ENCODE assay signal across 9 mouse cellular contexts in the genomic region with DNA sequence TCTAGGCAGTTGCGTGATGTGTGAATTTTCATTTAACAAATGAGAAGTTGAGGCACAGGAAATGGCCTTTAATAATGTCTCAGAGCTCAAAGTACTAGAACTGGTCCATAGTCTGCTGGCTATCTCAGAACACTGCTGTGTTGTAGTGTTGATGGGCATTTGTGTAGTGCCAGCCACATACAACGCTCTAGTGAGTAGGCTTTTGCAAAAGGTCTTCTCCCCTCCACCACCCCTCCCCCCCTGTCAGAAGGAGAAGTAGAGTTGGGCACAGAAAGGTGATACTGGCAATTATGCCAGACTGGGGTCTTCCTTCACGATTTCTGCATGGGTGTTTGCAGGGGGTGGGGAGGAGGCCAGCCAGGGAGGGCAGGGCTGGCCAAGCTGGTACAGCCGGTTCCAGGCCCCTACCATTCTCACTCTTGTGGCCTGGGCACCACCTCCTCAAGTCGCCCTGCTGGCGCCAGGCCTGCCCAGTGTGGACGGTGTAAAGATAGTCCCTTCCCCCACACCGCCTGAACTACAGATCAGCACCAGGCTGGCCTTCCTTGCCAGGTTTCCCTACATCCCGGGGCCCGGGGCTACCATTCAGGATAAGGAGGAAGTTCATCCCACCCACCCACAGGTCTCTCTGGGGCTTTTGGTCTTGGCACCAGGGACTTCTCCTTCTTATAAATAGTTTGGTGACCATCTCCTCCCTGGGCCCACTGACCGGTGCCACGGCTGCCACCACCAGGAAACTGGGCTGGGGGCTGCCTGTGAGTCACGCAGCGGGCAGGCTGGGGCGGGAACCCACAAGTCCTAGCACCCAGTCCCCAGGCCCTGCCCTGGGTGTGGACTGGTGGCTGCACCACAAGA. TPM values are rescaled to one million over a fixed set of nuclear protein-coding genes. Genes with fewer than 3 reads are reported as not detected.
DNase-seq lines count a peak whose midpoint lies in the region; ATAC-seq and TF ChIP-seq lines count a peak whose summit lies in the region.
"Had no signal": no experiment of that assay in that cellular context is flagged by ENCODE, and none has a peak within 500 bp of the region (broad histone marks: within the 10 kb centered on the region; RNA-seq: fewer than 3 reads in every experiment).

No protein-coding gene starts in this region.

- intact Hi-C loops in gastrocnemius, adult 2 months (cut with DNase I), result no loop called here

- no peaks in the 10 kb centered on the region for H3K9me3 ChIP-seq in liver, embryonic 13.5 days (replicated peaks)
- H3K9me3 ChIP-seq: neural tube, embryonic 12.5 days had no signal

- H3K27ac ChIP-seq in gastrocnemius, adult 2 months, result peak overlapping the region; percentile 100
- H3K27ac ChIP-seq in liver, embryonic 13.5 days, result peak overlapping the region; percentile 99
- H3K27ac ChIP-seq: neural tube, embryonic 12.5 days had no signal

- DNase-seq in gastrocnemius, adult 2 months, result peak; percentile 26
- no peak for DNase-seq in gastrocnemius, postnatal 4 days (ENCODE audit: low spot score in 2 of 2)
- peak; percentile 67 to 75 for DNase-seq in urinary bladder, adult 18-20 months (ENCODE audit: low spot score in 2 of 2)
- no peak for DNase-seq in urinary bladder, postnatal 10 days (ENCODE audit: low spot score)
- DNase-seq in liver, embryonic 13.5 days, result no peak
- no peak for DNase-seq in adipocyte (ENCODE audit: low spot score)
- no peak for DNase-seq in embryo, embryonic 9.5 days (ENCODE audit: extremely low spot score)

- 52% methylated on average over 15 of the region's 15 CpGs for WGBS in liver, embryonic 13.5 days (ENCODE audit: insufficient replicate concordance)

- no peak overlapping the region for H3K4me2 ChIP-seq in liver, embryonic 13.5 days

- peak overlapping the region; percentile 41 for H3K9ac ChIP-seq in liver, embryonic 13.5 days

- no peaks in the 10 kb centered on the region for H3K27me3 ChIP-seq in liver, embryonic 13.5 days

- TF ChIP-seq CTCF in gastrocnemius, adult 2 months (IDR thresholded peaks at IDR 0.05), result no peak

- no peak overlapping the region for H3K4me3 ChIP-seq in gastrocnemius, adult 2 months
- no peak overlapping the region for H3K4me3 ChIP-seq in liver, embryonic 13.5 days (replicated peaks)
- H3K4me3 ChIP-seq: neural tube, embryonic 12.5 days had no signal

- no peaks in the 10 kb centered on the region for H3K36me3 ChIP-seq in liver, embryonic 13.5 days
- H3K36me3 ChIP-seq: neural tube, embryonic 12.5 days had no signal

- ATAC-seq in liver, embryonic 13.5 days (ENCODE audit: low read depth), result no peak
- ATAC-seq in megakaryocyte progenitor cell, adult 5-6 weeks (replicated peaks; ENCODE audit: poor library complexity), result no peak

- H3K4me1 ChIP-seq in liver, embryonic 13.5 days (replicated peaks), result peaks cover 100% of the 10 kb centered on the region

RNA-seq across cellular contexts. Expression of a gene that starts 3.4 kb away (rescaled TPM):
- total RNA-seq in gastrocnemius, adult 2 months (2021), result 10 to 100 TPM in 1 of 2 experiments, 1 to 10 TPM in 1; 5.7 to 10.1 TPM
- 10 to 100 TPM in 1 of 2 experiments, 1 to 10 TPM in 1; 10.0 to 10.1 TPM for total RNA-seq in gastrocnemius, postnatal 4 days (2021)
- polyA plus RNA-seq in liver, embryonic 13.5 days (2015; fragmentation: Nextera tagmentation; extraction: Ambion mirVana), result 12.2 and 15.3 TPM in 2 replicates
- 14.7 and 26.1 TPM in 2 replicates for total RNA-seq in megakaryocyte progenitor cell, adult 5-6 weeks (2015)
- total RNA-seq in megakaryocyte progenitor cell, adult 5-6 weeks (2017), result 38.9 and 57.5 TPM in 2 replicates

RNA-seq across cellular contexts. Expression of a gene that starts 8.5 kb away (rescaled TPM):
- total RNA-seq in gastrocnemius, adult 2 months (2021), result 1 to 10 TPM; 1.4 to 2.0 TPM
- 1 to 10 TPM; 3.5 to 4.5 TPM for total RNA-seq in gastrocnemius, postnatal 4 days (2021)
- polyA plus RNA-seq in liver, embryonic 13.5 days (2015; fragmentation: Nextera tagmentation; extraction: Ambion mirVana), result 7.2 and 7.4 TPM in 2 replicates
- 1.9 and 3.8 TPM in 2 replicates for total RNA-seq in megakaryocyte progenitor cell, adult 5-6 weeks (2015)
- total RNA-seq in megakaryocyte progenitor cell, adult 5-6 weeks (2017), result 7.2 and 8.5 TPM in 2 replicates

RNA-seq across cellular contexts. Expression of a gene that starts 12.3 kb away (rescaled TPM):
- total RNA-seq in gastrocnemius, adult 2 months (2021), result 10 to 100 TPM; 22.1 to 25.9 TPM
- 10 to 100 TPM; 38.7 to 45.2 TPM for total RNA-seq in gastrocnemius, postnatal 4 days (2021)
- 130 TPM in 2 replicates for polyA plus RNA-seq in liver, embryonic 13.5 days (2015; fragmentation: Nextera tagmentation; extraction: Ambion mirVana)
- total RNA-seq in megakaryocyte progenitor cell, adult 5-6 weeks (2015), result 136 and 178 TPM in 2 replicates
- 109 and 162 TPM in 2 replicates for total RNA-seq in megakaryocyte progenitor cell, adult 5-6 weeks (2017)

RNA-seq across cellular contexts. Expression of a gene that starts 12.5 kb away (rescaled TPM):
- total RNA-seq in gastrocnemius, adult 2 months (2021), result 100 to 1,000 TPM; 151 to 245 TPM
- 100 to 1,000 TPM; 317 to 327 TPM for total RNA-seq in gastrocnemius, postnatal 4 days (2021)
- polyA plus RNA-seq in liver, embryonic 13.5 days (2015; fragmentation: Nextera tagmentation; extraction: Ambion mirVana), result 1,982 and 2,114 TPM in 2 replicates
- 266 and 310 TPM in 2 replicates for total RNA-seq in megakaryocyte progenitor cell, adult 5-6 weeks (2015)
- total RNA-seq in megakaryocyte progenitor cell, adult 5-6 weeks (2017), result 340 and 388 TPM in 2 replicates

RNA-seq across cellular contexts. Expression of a gene that starts 12.6 kb away (rescaled TPM):
- total RNA-seq in gastrocnemius, adult 2 months (2021), result not detected
- total RNA-seq in gastrocnemius, postnatal 4 days (2021), result 1 to 10 TPM in 1 of 2 experiments, not detected in 1; 2.0 TPM
- not detected in 2 replicates for polyA plus RNA-seq in liver, embryonic 13.5 days (2015; fragmentation: Nextera tagmentation; extraction: Ambion mirVana)
- total RNA-seq in megakaryocyte progenitor cell, adult 5-6 weeks (2015), result not detected in 2 replicates
- not detected in 2 replicates for total RNA-seq in megakaryocyte progenitor cell, adult 5-6 weeks (2017)
- polyA plus RNA-seq: neural tube, embryonic 12.5 days had no signal

Comparison
In these comparisons a context has a peak if more than half of its experiments do, and no peak if none do; other contexts are left out.
1. DNase-seq: peak in gastrocnemius, adult 2 months (single experiment) and urinary bladder, adult 18-20 months (2 of 2); none in gastrocnemius, postnatal 4 days (0 of 2), urinary bladder, postnatal 10 days (single experiment), liver, embryonic 13.5 days (single experiment), adipocyte (single experiment) and embryo, embryonic 9.5 days (single experiment).